Mouse (Mus musculus) lung, postnatal 14 days (tissue): ENCODE results near the gene Pon2.
"Not testable (repeated sequence)": the region's sequence is repeated elsewhere in the genome, so short reads cannot be mapped to it uniquely, and the experiment has no call there.

Source experiments
- DNase-seq: peaks from one replicate; pipeline ENCODE4 v3.0.0; 2021

The Pon2 gene

GRCm38 (mm10) chr6:5291450-5291849 is 6.8 kb downstream of the Pon2 start:
- DNase-seq = no peak

GRCm38 (mm10) chr6:5287919-5288318 is 10.3 kb downstream of the Pon2 start:
- DNase-seq = no peak

GRCm38 (mm10) chr6:5287392-5287791 is 10.9 kb downstream of the Pon2 start:
- no peak for DNase-seq

- DNase-seq = no peak
Observed at GRCm38 (mm10) chr6:5282418-5282817, 15.8 kb downstream of the Pon2 start.

GRCm38 (mm10) chr6:5280576-5281305 is 17.5 kb downstream of the Pon2 start:
- no peak for DNase-seq

GRCm38 (mm10) chr6:5277972-5278371 is 20.3 kb downstream of the Pon2 start:
- no peak for DNase-seq

- no peak for DNase-seq
Observed at GRCm38 (mm10) chr6:5269641-5270040, 28.6 kb downstream of the Pon2 start.

- no peak for DNase-seq
Observed at GRCm38 (mm10) chr6:5264793-5265192, 33.5 kb downstream of the Pon2 start.

GRCm38 (mm10) chr6:5263250-5263999 is 34.8 kb downstream of the Pon2 start:
- no peak for DNase-seq

GRCm38 (mm10) chr6:5262322-5263249 is 35.7 kb downstream of the Pon2 start:
- no peak for DNase-seq

GRCm38 (mm10) chr6:5255722-5256451 is 42.4 kb downstream of the Pon2 start, which contains the start of gene Pon3:
Gene Pon3, minus strand, starts transcription at chr6:5256286.
- peak; percentile 77 for DNase-seq

GRCm38 (mm10) chr6:5255291-5255690 is 43.0 kb downstream of the Pon2 start:
- DNase-seq = no peak

GRCm38 (mm10) chr6:5254869-5255268 is 43.4 kb downstream of the Pon2 start:
- DNase-seq = no peak

GRCm38 (mm10) chr6:5245926-5246325 is 52.3 kb downstream of the Pon2 start:
- DNase-seq = no peak

GRCm38 (mm10) chr6:5238799-5239198 is 59.5 kb downstream of the Pon2 start:
- DNase-seq = no peak

GRCm38 (mm10) chr6:5237510-5237909 is 60.7 kb downstream of the Pon2 start:
- peak; percentile 44 for DNase-seq

GRCm38 (mm10) chr6:5236843-5237371 is 61.3 kb downstream of the Pon2 start:
- no peak for DNase-seq

GRCm38 (mm10) chr6:5234563-5234962 is 63.7 kb downstream of the Pon2 start:
- no peak for DNase-seq

GRCm38 (mm10) chr6:5233812-5234211 is 64.4 kb downstream of the Pon2 start:
- DNase-seq = no peak

- no peak for DNase-seq
Observed at GRCm38 (mm10) chr6:5232022-5232421, 66.2 kb downstream of the Pon2 start.

GRCm38 (mm10) chr6:5230261-5230660 is 68.0 kb downstream of the Pon2 start:
- DNase-seq = no peak

GRCm38 (mm10) chr6:5223551-5223950 is 74.7 kb downstream of the Pon2 start:
- DNase-seq = not testable (repeated sequence)
